Mouse (Mus musculus): ENCODE results near the gene Psma6.
"Not testable (repeated sequence)": the region's sequence is repeated elsewhere in the genome, so short reads cannot be mapped to it uniquely, and the experiment has no call there.

The Psma6 gene

GRCm38 (mm10) chr12:55384023-55384749, at the start of gene Psma6:
Gene Psma6 (plus strand): TSS chr12:55384222.
- in situ Hi-C loops (cut with MseI, MboI) = no loop called here

DNA sequence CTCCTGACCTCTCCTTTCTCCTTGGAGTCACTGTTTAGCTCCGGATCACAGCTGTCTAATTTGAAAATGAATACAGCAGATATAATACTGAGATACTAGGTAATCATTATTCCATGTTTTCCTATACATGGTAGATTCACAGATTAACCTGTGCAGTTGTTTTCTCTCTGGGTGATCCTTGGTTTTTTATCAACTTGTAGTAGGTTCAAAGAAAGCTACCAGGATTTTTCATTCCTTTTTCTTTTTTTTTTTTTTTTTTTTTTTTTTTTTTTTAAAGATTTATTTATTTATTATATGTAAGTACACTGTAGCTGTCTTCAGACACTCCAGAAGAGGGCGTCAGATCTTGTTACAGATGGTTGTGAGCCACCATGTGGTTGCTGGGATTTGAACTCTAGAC, 45.5 kb upstream of the Psma6 start:
- in situ Hi-C loops (cut with MseI, MboI) = not testable (repeated sequence)

DNA sequence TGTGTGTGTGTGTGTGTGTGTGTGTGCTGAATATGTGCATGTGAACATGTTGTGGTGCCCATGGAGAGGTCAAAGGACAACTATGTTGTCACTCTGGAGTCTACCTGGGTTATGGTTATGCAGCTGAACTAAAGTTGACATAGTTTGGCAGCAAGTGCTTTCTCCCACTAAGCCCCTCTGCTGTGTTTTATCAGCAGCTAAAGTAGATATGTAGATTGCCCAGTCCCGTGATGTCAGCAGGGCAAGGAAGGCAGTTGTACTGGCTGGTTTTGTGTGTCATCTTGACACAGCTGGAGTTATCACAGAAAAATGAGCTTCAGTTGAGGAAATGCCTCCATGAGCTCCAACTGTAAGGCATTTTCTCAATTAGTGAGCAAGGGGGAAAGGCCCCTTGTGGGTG, 41.0 kb upstream of the Psma6 start:
- in situ Hi-C loops (cut with MseI, MboI) = not testable (repeated sequence)

- in situ Hi-C loops (cut with MseI, MboI) = no loop called here
Measured at GRCm38 (mm10) chr12:55343998-55344397, 40.0 kb upstream of the Psma6 start.

DNA sequence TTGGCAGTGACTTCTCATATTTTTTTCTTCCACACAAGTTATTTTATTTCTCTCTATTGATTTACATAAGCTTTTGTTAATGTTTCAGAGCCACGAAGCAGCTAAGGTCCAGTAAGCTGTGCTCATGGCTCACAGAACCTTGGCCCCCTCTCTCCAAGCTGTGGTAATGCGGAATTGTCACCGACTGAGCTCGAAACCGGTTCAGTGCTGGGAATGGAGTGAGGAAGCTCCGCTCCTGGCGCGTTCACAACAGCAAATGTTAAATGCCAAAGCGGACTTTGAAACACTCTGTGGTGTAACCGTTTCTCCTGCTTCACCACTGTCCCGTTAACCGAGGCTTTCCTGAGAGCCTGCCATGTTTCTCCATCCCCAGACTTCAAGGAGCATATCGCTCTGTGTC, 39.4 kb upstream of the Psma6 start:
- in situ Hi-C loops (cut with MseI, MboI) = no loop called here

GRCm38 (mm10) chr12:55353423-55353822, 30.6 kb upstream of the Psma6 start:
- in situ Hi-C loops (cut with MseI, MboI) = no loop called here

DNA sequence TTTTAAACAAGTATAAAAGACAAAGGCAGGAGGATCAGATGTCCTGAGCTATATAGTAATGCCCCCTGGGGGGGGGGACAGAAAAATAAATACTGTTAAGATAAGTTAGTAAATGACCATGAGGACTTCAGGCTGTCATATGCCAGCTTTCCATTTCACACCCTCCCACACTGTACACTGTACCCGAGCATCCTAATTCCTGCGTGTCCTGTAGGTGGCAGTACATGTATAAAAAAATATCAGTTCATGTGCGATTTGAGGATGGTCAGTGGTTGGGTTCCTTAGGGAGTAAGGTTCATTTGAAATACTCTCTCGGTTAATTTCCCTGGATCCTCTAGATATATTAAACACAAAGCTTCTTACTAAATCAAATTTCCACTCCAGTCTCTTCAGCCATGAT, 29.1 kb upstream of the Psma6 start:
- in situ Hi-C loops (cut with MseI, MboI) = no loop called here

DNA sequence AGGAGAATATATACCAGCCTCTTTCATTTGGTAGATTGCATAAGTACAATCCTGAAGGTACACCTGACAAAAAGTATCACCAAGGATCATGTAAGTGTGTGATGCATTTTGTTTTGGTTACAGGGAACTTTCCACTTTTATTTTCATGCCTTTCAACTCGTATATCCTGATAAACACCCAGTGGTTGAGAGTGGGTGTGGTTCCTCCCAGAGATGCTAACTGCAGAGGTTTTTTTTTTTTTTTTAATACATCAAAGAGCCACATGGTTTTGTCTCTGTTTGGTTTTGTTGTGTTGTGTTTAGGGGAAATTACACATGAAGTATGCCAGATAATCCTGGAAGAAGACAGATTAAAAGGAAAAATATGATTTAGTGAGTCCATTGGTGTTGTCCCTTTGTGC, 26.7 kb upstream of the Psma6 start:
- in situ Hi-C loops (cut with MseI, MboI) = no loop called here

- in situ Hi-C loops (cut with MseI, MboI) = no loop called here
Measured at GRCm38 (mm10) chr12:55360929-55361328, 23.1 kb upstream of the Psma6 start.

- in situ Hi-C loops (cut with MseI, MboI) = no loop called here
Measured at GRCm38 (mm10) chr12:55365083-55365482, 18.9 kb upstream of the Psma6 start.

DNA sequence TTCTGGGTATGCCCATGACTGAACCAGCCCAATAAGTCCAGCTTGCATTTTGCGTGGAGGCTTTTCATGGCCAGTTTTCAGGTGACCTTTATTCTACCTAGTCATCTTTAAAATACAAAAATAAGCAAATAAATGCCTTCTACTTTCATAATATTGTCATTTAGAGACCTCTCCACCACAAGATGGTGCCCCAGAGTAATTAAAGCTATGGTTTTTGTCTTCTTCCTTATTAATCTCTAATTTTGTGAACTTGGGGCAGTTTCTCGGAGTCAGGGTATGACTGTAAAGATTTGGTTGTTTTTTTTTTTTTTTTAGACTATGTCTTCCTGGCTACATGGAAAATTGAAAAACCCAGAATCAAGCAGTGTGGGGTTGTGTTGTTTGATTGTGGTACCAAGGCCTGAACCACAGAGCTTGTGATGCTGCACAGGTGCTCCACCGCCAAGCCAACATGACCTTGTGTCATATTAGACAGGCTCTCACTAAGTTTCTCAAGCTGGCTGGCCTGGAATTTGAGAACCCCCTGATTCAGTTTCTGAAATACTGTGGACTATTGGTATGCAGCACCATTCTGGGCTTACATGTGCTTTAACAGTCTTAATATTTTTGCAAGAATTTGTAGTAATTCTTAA, 11.5 kb upstream of the Psma6 start:
- in situ Hi-C loops (cut with MseI, MboI) = no loop called here

DNA sequence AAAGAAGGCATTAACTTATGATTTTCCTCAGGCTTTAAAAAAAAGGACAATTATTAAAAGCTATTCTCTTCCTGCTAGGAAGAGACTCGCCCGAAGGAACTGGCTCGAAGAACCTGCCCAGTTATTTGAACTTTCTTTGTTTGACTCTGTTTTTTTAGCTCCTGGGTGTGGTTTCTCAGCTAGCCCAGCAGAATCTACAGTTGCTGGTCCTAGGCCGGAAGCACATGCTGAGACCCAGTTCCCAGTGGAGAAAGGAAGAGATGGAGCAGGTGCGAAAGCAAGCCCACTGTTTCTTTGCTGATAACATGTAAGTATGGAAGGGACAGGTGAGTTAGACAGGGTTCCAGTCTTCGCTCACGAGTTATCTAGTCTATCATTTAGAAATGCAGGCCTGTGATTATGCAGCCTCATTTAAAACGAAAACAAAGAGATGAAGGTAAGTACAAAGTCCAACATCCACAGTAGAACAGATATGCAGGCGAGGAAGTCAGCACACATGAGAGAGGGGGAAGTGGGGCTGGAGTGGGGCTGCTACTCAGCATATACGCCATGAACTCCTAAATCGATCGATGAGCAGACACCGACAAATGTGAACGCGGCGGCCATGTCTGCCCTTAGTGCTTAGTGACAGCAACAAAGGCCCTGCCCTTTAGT, 6.9 kb upstream of the Psma6 start:
- in situ Hi-C loops (cut with MseI, MboI) = no loop called here

DNA sequence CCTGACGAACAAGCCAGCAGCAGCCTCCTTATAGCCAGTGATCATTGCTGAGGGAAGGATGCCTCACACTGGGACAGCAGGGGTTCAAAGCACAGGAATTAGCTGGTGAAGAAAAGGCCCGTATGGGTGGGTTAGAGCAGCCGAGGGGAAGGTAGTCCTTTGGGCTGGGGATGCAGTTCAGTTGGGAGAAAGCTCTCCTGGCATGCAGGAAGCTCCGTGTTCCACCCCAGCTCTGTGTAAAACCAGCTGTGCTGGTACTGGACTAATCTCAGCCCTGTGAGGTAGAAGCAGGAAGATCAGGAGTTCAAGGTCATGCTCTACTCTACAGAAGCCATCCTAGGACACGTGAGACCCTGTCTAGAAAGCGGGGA, 6.4 kb upstream of the Psma6 start:
- in situ Hi-C loops (cut with MseI, MboI) = no loop called here

- in situ Hi-C loops (cut with MseI, MboI) = no loop called here
Measured at GRCm38 (mm10) chr12:55384826-55385225, 804 bp downstream of the Psma6 start.

DNA sequence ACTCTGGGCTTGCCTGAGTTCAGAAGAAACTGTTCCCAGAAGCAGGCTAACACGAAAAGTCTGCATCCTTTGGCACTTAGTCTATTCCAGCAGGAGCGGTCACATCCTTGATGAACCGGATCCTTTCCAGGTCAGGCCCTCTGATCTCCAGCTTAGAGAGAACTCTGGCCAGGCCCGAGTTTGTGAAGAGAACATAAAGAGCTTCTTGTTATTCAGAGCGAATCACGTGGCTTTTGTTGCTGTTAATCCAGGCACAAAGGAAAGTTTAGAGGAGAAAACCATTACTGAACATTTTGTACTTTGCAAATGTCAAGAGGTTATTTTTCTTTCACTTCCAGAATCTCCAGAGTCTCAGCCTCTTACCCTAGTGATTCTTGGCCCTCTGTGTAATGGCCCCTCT, 1.9 kb downstream of the Psma6 start:
- in situ Hi-C loops (cut with MseI, MboI) = no loop called here

DNA sequence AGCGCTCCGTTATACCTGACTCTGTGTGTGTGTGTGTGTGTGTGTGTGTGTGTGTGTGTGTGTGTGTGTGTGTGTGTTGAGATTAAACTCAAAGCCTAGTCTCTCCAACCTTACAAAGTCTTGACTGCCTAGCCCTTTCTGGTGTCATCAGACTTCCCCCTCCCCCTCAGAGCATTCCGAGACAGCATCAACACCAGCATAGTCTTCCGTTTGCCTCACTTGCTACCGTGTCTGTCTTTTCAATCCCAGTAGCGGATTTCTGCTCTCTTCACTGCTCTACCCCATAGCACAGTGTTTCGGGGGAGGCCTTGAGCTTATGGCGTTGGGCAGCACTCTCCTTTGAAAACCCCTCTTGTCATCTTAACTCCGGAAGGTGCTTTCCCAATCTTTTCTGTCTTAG, 2.4 kb downstream of the Psma6 start:
- in situ Hi-C loops (cut with MseI, MboI) = no loop called here

- in situ Hi-C loops (cut with MseI, MboI) = no loop called here
Measured at GRCm38 (mm10) chr12:55387083-55387787, 3.2 kb downstream of the Psma6 start.

DNA sequence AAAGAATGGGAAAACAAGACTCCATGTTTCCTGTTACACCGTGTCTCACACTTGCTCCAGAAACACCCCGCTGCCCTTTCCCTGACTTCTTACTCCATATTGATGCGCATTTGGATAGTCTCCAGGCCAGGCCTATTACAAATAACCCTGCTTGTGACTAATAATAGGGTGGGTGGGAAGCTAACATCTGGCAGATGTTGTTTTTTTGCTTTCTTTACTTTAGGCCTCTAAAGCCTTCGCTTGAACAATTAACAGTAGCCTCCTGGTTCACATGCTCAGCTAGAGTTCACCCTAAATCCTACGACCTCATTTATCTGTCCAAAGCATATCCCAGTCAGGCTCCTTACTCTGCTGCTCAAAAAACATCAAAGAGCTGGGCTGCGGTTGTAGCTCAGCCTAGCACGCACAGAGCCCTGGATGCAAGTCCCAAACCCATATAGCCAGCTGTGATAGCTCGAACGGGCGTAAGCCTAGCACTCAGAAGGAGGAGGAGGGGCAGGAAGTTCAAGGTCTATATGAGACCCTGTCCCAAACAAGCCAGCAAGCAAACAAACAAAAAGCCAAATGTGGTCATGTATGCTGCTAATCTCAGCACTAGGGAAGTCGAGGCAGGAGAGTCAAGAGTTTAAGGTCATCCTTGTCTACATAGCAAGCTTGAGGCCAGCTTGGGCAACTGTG, 3.9 kb downstream of the Psma6 start:
- in situ Hi-C loops (cut with MseI, MboI) = no loop called here

DNA sequence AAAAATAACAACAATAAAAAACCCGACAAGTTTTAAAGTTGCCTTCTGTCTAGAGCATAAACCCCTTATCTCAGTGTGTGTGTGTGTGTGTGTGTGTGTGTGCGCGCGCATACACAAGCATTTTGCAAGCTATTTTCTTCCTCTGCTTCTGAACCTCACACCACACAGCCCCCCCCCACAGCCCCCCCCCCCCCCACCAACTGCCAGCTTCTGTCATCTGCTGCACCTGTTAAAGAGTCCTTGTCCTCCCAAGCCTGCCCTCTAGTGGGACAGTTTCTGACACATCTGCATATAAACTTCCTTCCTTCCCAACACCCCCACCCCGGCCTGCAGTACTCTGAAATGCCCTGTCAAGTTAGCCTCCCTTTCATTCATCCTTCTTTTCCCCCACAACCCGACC, 4.5 kb downstream of the Psma6 start:
- in situ Hi-C loops (cut with MseI, MboI) = no loop called here

DNA sequence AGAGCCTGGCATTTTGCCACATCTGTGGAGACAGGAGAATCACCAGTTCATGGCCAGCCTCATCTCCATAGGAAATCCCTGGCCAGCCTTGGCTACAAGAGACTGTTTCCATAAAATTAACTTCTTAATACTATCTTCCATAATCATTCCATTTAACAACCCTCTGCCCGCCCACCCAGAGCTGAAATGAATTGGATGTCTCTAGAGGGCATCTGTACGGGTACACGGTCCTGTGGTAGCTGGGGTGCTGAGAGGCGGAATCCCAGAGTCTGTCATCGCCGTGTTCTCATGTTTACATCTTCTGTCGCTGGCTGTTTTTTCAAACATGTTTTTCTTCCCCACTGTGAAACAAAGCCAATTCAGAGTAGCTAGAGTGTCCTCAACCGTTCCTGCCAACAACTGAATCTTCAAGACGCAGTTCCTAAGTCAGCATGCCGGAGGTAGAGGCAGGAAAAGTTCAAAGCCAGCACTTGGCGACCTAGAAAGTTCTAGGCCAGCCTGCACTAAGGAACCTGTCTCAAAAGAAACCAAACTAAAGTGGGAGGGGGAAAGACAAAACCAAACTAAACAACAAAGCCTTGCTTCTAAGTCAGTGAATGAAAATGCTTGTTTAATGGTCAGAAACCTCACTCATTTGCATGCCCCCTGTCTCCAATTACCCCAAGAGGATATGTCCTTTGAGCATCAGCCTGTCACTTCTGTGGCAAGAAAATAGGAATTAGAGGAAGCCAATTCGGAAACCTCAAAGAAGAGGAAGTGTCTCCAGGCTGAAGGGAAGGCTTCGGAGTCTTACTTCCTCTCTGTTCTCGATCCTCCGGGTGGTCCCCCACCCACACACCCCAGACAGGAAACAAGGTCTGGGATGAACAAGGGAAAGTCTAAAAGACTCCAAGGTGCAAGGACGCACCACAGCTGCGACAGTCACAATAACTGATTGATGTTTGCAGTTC, 5.4 kb downstream of the Psma6 start:
- in situ Hi-C loops (cut with MseI, MboI) = no loop called here

DNA sequence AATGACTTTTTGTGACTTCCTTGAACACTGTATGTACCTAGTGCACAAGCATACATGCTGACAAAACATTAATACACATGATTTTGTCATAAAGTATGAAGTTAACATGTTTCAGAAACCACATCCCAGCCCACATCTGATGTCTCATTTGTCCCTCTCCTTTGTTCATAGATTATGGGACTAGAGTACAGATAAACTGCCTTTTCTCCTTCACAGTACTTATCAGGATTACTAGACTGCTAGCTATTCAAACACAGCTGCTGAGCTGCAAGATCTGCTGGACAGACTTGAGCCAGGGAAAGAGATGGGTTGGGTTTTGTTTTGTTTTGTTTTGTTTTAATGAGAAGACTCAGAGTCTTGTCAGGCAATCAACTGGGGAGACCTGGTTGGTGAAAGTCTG, 8.1 kb downstream of the Psma6 start:
- in situ Hi-C loops (cut with MseI, MboI) = no loop called here
